Mouse (Mus musculus): ENCODE measurements around the gene Slc38a11. TPM values are rescaled to one million over a fixed set of nuclear protein-coding genes. Genes with fewer than 3 reads are reported as not detected.

The Slc38a11 gene
- 0.15 TPM in 1 of 2 replicates, not detected in the other for polyA plus RNA-seq (2016; fragmentation: Nextera tagmentation; extraction: Ambion mirVana)

DNA sequence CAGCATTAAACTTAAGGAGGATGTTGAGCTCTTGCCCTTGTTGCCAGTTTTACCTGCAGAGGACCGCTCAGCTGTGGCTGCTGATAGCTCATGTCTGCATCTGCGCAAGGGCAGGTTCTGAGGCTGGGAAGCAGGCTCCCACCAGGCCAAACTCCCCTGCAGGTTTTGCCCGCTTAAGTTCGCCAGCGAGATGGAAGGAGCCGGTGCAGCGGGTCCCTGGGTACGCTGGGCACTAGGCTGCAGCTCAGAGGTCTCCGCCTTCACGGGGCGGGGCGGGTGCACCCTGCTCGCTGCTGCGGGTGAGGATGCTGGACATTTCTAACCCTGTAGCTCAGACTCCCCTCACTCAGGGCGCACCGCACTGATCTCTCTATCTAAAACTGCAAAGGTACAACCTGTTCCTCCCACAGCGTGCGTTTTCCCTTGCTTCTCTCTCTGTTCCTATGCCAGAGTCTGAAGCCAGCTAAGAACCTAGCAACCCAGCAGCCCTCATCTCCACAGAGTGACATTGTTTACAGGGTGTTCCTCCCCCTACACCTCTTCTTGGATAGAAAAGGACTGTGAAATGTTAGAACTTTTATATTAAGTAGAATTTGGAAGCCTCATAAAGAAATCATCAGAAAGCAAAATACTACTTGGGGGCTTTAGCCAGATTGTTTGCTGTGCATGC, at the start of gene Slc38a11:
Gene Slc38a11 (minus strand): TSS at position 207 of the 670 bp plus-strand sequence.
- H3K36me3 ChIP-seq, result no peaks in the 10 kb centered on the region
- H3K9me3 ChIP-seq, result no peaks in the 10 kb centered on the region
- H3K4me1 ChIP-seq, result peaks cover 6% of the 10 kb centered on the region; the same call in 1 of the 2 replicates
- 0 out of 2 replicates have a peak, but pooled peaks cover 7% of the 10 kb centered on the region for H3K27me3 ChIP-seq (ENCODE audit: insufficient read depth, poor library complexity, severe bottlenecking)
- DNase-seq (ENCODE audit: low spot score), result no peak
- peak within 1 kb of the TSS; percentile 40 for H3K4me3 ChIP-seq
- no peak within 1 kb of the TSS for H3K27ac ChIP-seq
- 4% methylated on average over 18 of the region's 18 CpGs for WGBS

DNA sequence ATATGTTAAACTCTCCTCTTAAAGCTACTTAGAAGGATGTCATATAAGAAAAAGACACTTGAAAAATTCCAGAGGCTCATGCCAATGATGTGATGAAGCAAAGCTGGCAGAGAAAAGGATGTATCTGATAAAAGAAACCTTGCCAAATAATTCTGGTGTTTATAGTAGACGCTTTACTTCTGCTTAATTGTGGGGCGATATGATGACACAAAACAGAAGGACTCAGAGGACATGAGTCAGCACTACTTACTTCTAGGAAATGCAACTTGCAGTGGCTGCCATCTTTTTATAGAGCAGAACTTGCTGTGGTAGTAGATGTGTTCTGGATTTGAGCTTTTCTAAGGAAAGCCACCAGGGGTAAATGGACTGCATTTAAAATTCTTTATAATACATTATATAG, 43.3 kb upstream of the Slc38a11 start:
- 74% methylated on average over 2 of the region's 2 CpGs for WGBS
- Histone ChIP-seq H3K4me1 (no peaks in the 10 kb centered on the region), H3K36me3 (no peaks in the 10 kb centered on the region), H3K4me3 (no peak overlapping the region), H3K27me3 (ENCODE audit: insufficient read depth, poor library complexity, severe bottlenecking) (no peaks in the 10 kb centered on the region), H3K27ac (no peak overlapping the region), H3K9me3 (no peaks in the 10 kb centered on the region)
- DNase-seq (ENCODE audit: low spot score), result no peak

DNA sequence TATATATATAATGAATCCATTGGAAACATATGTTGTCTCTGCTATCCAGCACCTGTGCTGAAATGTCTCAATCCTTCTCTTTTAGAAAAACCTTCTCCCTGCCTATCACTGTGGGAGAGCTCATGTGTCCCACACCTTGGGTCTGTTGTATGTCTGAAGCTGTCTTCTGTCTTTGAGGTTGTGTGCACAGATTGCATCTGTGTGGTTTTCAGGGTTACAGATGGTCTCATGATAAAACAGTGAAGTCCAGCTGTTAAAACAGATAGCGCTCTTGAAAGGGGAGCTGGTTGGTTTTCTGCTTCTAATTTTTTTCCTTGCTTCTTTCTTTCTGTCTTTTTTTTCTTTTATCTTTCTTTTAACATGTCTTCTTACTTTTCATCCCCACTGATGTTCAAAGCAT, 41.6 kb upstream of the Slc38a11 start:
- Histone ChIP-seq H3K36me3 (no peaks in the 10 kb centered on the region), H3K4me3 (no peak overlapping the region), H3K9me3 (no peaks in the 10 kb centered on the region), H3K27me3 (ENCODE audit: insufficient read depth, poor library complexity, severe bottlenecking) (no peaks in the 10 kb centered on the region), H3K27ac (no peak overlapping the region), H3K4me1 (no peaks in the 10 kb centered on the region)
- WGBS, result 93% methylated on average over 1 of the region's 1 CpGs
- DNase-seq (ENCODE audit: low spot score), result no peak

DNA sequence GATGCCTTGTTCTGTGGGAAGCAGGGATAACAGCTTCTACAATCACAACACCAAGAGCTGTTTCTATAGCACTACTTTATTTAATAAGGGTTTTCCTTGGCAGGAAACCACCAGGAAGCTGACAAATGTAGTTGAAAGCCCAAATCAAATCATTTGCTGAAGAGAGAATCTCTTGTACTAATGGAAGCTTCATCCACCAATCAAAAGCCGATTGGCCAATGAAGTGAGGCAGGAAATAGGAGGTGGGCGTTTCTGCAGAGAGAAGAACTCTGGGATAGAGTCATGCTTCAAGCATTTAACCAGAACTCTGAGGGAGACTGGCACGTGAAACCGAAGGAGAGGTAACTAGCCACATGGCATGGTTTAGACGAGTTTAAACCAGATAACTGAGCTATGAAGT, 38.2 kb upstream of the Slc38a11 start:
- H3K27ac ChIP-seq, result no peak overlapping the region
- no peaks in the 10 kb centered on the region for H3K9me3 ChIP-seq
- H3K36me3 ChIP-seq, result no peaks in the 10 kb centered on the region
- H3K4me3 ChIP-seq, result no peak overlapping the region
- no peaks in the 10 kb centered on the region for H3K27me3 ChIP-seq (ENCODE audit: insufficient read depth, poor library complexity, severe bottlenecking)
- no peaks in the 10 kb centered on the region for H3K4me1 ChIP-seq
- no peak for DNase-seq (ENCODE audit: low spot score)
- 73% methylated on average over 5 of the region's 5 CpGs for WGBS

DNA sequence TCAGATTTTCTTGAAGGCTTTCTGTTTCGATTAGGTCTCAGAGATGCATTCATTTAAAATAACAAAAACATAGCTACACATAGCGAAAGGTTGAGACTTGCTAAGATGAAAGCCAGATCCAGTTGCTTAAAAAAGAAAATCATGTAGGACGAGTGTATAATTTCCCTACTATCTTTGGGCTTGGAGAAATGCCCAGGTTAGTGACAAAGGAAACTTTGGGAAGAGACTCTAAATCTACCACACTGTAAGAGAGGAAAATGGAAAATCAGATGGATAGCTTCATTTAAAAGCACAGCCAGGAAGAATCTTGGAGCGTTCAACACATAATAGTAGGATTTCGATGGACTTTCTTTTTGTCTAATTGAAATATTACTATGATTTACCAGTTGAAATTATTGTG, 36.1 kb upstream of the Slc38a11 start:
- no peak overlapping the region for H3K27ac ChIP-seq
- H3K9me3 ChIP-seq, result no peaks in the 10 kb centered on the region
- WGBS, result 72% methylated on average over 5 of the region's 5 CpGs

DNA sequence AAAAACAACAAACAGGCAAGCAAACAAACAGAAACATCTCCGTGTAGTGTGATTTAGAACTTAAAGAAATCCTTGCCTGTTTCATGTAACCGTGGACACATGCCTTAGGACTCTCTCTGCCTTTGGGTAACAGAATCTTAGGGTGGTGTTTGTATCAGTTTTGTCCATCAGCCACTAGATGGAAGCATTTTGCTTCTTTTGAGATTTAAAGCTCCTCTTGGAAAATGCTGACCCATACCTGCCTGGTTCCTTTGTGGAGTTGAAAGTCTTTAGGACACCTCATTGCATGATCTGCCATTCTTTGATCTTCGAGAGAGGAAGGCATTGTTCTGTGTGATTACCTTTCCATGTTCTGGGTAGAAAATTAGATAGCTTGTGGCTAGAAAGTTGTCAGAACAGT, 32.3 kb upstream of the Slc38a11 start:
- WGBS, result 24% methylated on average over 3 of the region's 3 CpGs
- no peaks in the 10 kb centered on the region for H3K27me3 ChIP-seq (ENCODE audit: insufficient read depth, poor library complexity, severe bottlenecking)
- no peak for DNase-seq (ENCODE audit: low spot score)

More for the DNA sequence above, 36.1 kb upstream of the Slc38a11 start:
- no peaks in the 10 kb centered on the region for H3K36me3 ChIP-seq
- no peaks in the 10 kb centered on the region for H3K27me3 ChIP-seq (ENCODE audit: insufficient read depth, poor library complexity, severe bottlenecking)
- no peak overlapping the region for H3K4me3 ChIP-seq
- no peaks in the 10 kb centered on the region for H3K4me1 ChIP-seq
- DNase-seq (ENCODE audit: low spot score), result no peak

DNA sequence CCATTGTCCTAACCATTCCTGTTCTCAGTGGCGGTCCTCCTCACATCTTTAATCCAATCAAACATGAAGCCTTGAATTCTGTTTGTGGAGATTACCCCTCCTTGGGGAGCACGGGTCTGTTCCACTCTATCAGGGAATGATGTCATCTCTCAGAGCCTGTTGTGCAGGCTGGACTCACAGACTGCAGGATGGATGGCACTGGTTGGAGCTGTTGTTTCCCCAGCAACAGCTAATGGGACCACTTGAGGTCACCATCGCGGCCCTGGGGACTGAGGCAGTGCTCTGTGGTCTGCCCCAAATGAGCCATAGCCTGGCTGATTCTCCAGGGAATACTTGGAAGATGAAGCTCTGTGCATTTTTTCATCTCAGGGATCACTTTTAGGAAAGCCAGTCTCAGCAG, 29.2 kb upstream of the Slc38a11 start:
- WGBS, result 60% methylated on average over 4 of the region's 4 CpGs
- DNase-seq (ENCODE audit: low spot score), result peak; percentile 71
- H3K36me3 ChIP-seq, result no peaks in the 10 kb centered on the region
- no peaks in the 10 kb centered on the region for H3K9me3 ChIP-seq
- no peak overlapping the region for H3K27ac ChIP-seq
- no peak overlapping the region for H3K4me3 ChIP-seq
- H3K27me3 ChIP-seq (ENCODE audit: insufficient read depth, poor library complexity, severe bottlenecking), result no peaks in the 10 kb centered on the region
- H3K4me1 ChIP-seq, result no peaks in the 10 kb centered on the region

More for the DNA sequence above, 32.3 kb upstream of the Slc38a11 start:
- Histone ChIP-seq H3K4me3 (no peak overlapping the region), H3K27ac (no peak overlapping the region), H3K4me1 (no peaks in the 10 kb centered on the region), H3K9me3 (no peaks in the 10 kb centered on the region), H3K36me3 (no peaks in the 10 kb centered on the region)

DNA sequence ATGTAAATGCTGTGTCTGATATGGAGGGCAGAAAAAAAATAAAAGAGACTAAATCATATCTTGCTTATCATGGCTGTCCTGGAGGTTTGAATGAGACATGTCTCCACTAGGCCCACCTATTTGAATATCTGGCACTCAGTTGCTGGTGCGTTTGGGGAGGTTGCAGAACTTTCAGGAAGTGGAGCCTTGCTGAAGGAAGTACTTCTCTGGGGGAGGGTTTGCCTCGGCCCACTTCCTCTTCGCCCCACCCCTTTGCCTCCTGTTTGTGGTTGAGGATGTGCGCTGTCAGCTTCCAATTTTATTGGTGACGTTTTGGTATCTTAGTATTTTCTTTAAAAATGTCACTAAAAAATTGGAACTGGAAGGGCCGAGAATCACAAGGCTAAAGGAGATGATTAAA, 27.5 kb upstream of the Slc38a11 start:
- Histone ChIP-seq H3K9me3 (no peaks in the 10 kb centered on the region), H3K4me3 (no peak overlapping the region), H3K27me3 (ENCODE audit: insufficient read depth, poor library complexity, severe bottlenecking) (no peaks in the 10 kb centered on the region), H3K36me3 (no peaks in the 10 kb centered on the region), H3K27ac (no peak overlapping the region), H3K4me1 (no peaks in the 10 kb centered on the region)
- WGBS, result 78% methylated on average over 6 of the region's 6 CpGs
- DNase-seq (ENCODE audit: low spot score), result no peak

DNA sequence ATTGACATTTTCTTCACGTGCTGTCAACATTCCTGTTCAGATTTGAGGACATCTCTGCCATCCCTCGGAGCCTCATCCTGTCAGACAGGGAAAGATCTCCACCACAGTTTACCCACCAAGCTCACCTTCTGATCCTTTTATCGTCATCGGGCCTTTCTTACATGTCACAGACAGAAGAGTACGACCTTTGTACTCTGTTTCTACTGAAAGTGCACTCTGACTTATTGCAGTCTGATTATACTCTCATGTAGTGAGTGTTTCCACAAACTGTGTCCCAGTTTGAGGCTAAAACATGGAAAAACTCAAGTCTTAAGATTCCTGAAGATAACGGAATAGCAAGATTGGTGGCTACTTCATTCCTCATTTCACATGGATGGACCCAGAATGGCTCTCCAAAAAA, 21.0 kb upstream of the Slc38a11 start:
- H3K9me3 ChIP-seq, result no peaks in the 10 kb centered on the region
- WGBS, result 79% methylated on average over 6 of the region's 6 CpGs
- no peaks in the 10 kb centered on the region; the same call in 1 of the 2 replicates for H3K4me1 ChIP-seq
- peak; percentile 31 for DNase-seq (ENCODE audit: low spot score)
- no peaks in the 10 kb centered on the region for H3K36me3 ChIP-seq
- no peak overlapping the region for H3K27ac ChIP-seq
- H3K27me3 ChIP-seq (ENCODE audit: insufficient read depth, poor library complexity, severe bottlenecking), result no peaks in the 10 kb centered on the region
- H3K4me3 ChIP-seq, result no peak overlapping the region

DNA sequence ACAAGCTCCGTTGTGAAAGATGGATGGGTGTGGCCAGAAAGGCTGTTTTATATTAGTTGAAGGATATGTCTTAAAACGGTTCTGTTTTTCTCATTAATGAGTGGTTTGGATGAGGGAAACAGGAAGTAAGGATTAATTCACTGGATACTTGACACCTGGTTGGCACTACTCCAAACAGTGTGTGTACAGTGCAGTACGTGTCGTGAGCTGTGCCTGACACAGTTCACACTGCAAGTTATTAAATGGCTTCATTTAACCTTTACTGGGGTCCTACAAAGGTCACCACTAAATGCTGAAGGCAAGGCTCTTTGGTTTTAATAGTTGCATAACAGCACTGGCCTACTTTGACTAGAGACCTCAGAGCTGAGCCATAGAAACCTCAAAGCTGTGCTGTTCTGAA, 18.7 kb upstream of the Slc38a11 start:
- Histone ChIP-seq H3K27me3 (ENCODE audit: insufficient read depth, poor library complexity, severe bottlenecking) (no peaks in the 10 kb centered on the region), H3K9me3 (no peaks in the 10 kb centered on the region), H3K4me3 (no peak overlapping the region), H3K27ac (no peak overlapping the region), H3K4me1 (peaks cover 11% of the 10 kb centered on the region; the same call in 1 of the 2 replicates), H3K36me3 (no peaks in the 10 kb centered on the region)
- WGBS, result 41% methylated on average over 4 of the region's 4 CpGs
- no peak for DNase-seq (ENCODE audit: low spot score)

DNA sequence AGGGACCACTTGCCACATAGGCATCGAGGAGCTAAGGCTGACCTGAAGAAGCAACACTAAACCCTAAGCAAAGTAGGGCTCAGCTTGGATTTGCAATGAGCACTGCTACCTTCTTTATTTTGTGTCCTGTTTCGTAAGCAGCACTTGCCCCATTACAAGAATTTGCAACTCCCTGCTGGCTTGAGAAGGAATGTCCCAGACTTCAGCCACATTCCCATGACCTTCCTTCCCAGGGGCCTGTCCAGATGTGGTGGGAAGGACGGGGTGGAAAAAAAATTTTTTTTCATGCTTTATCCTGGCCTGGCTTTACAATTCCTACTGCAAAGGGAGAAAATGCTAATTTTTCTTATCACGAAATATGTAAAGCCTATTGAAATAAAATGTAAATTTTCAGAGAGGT, 14.6 kb upstream of the Slc38a11 start:
- H3K4me1 ChIP-seq, result peaks cover 11% of the 10 kb centered on the region; the same call in 1 of the 2 replicates
- WGBS, result 54% methylated on average over 4 of the region's 4 CpGs
- no peaks in the 10 kb centered on the region for H3K36me3 ChIP-seq
- H3K4me3 ChIP-seq, result no peak overlapping the region
- DNase-seq (ENCODE audit: low spot score), result no peak
- no peaks in the 10 kb centered on the region for H3K27me3 ChIP-seq (ENCODE audit: insufficient read depth, poor library complexity, severe bottlenecking)
- H3K27ac ChIP-seq, result no peak overlapping the region
- no peaks in the 10 kb centered on the region for H3K9me3 ChIP-seq

DNA sequence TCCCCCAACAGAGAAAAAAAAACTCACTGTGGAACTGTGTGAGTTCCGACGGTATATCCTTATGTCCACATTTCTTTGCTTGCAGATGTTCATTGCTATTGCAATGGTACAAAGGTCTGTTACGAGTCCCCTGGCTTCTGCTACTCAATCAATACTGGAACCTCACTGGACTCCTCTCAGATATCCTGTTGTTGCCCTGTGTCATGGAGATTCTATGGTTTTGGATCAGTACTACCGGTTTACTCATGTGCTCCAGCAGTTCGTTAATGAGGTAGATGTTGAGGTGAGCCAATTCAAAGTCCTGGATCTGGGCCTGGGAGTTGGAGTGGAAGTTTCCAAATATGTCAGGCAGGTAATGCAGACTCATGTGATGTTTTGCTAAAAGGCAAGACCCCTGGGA, 10.6 kb upstream of the Slc38a11 start:
- 90% methylated on average over 5 of the region's 5 CpGs for WGBS
- Histone ChIP-seq H3K27ac (no peak overlapping the region), H3K4me3 (no peak overlapping the region), H3K9me3 (no peaks in the 10 kb centered on the region), H3K27me3 (ENCODE audit: insufficient read depth, poor library complexity, severe bottlenecking) (no peaks in the 10 kb centered on the region), H3K4me1 (peaks cover 11% of the 10 kb centered on the region; the same call in 1 of the 2 replicates), H3K36me3 (no peaks in the 10 kb centered on the region)
- DNase-seq (ENCODE audit: low spot score), result no peak

DNA sequence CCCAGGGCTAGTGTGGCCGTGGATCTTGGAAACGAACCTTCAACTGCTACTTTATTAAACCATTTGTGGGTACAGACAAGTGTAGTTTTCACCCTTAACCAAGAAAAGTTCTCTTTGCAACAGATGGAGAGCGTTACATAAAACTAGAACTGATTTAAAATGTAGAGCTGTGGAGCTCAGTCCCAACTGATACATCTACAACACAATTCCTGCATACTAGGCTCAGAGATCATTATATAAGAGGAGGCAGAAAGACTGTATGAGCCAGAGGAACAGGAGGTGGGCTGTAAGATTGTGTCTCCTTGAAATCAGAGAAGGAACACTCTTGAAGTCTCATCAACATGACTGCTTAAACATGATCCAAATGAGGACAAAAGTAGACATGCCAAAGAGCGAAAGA, 9.2 kb upstream of the Slc38a11 start:
- no peak for DNase-seq (ENCODE audit: low spot score)
- WGBS, result 90% methylated on average over 4 of the region's 4 CpGs
- H3K4me1 ChIP-seq, result no peaks in the 10 kb centered on the region
- no peak overlapping the region for H3K27ac ChIP-seq
- H3K36me3 ChIP-seq, result no peaks in the 10 kb centered on the region
- H3K4me3 ChIP-seq, result no peak overlapping the region
- H3K9me3 ChIP-seq, result no peaks in the 10 kb centered on the region
- no peaks in the 10 kb centered on the region for H3K27me3 ChIP-seq (ENCODE audit: insufficient read depth, poor library complexity, severe bottlenecking)

Data from heart, embryonic 10.5 days (tissue).